Mouse (Mus musculus): ENCODE data around the gene Slc9a9.
"Not testable (repeated sequence)": the region's sequence is repeated elsewhere in the genome, so short reads cannot be mapped to it uniquely, and the experiment has no call there.

Gene Slc9a9

GRCm38 (mm10) chr9:94669791-94670577 is at the start of gene Slc9a9:
Gene Slc9a9 (plus strand): TSS chr9:94669909.
- DNase-seq: peak; percentile 53 to 56

- DNase-seq: no peak
These were observed 49.4 kb upstream of the Slc9a9 start for GRCm38 (mm10) chr9:94620342-94620741.

- DNase-seq: no peak
These were observed 48.9 kb upstream of the Slc9a9 start for GRCm38 (mm10) chr9:94620846-94621245.

- no peak for DNase-seq
These were observed 47.8 kb upstream of the Slc9a9 start for GRCm38 (mm10) chr9:94621902-94622301.

- peak in 1 of 2 experiments; percentile 31 for DNase-seq
These were observed 43.0 kb upstream of the Slc9a9 start for GRCm38 (mm10) chr9:94626737-94627136.

- DNase-seq: no peak
These were observed 40.8 kb upstream of the Slc9a9 start for GRCm38 (mm10) chr9:94628948-94629347.

- DNase-seq: not testable (repeated sequence)
These were observed 35.4 kb upstream of the Slc9a9 start for GRCm38 (mm10) chr9:94634275-94634674.

- DNase-seq: no peak
These were observed 24.1 kb upstream of the Slc9a9 start for GRCm38 (mm10) chr9:94645631-94646030.

- no peak for DNase-seq
These were observed 22.3 kb upstream of the Slc9a9 start for GRCm38 (mm10) chr9:94647425-94647824.

- DNase-seq: no peak
These were observed 19.7 kb upstream of the Slc9a9 start for GRCm38 (mm10) chr9:94649991-94650390.

GRCm38 (mm10) chr9:94653198-94653597 is 16.5 kb upstream of the Slc9a9 start:
- DNase-seq: no peak

- no peak for DNase-seq
These were observed 15.9 kb upstream of the Slc9a9 start for GRCm38 (mm10) chr9:94653827-94654226.

- DNase-seq: no peak
These were observed 13.4 kb upstream of the Slc9a9 start for GRCm38 (mm10) chr9:94656265-94656664.

- no peak for DNase-seq
These were observed 10.1 kb upstream of the Slc9a9 start for GRCm38 (mm10) chr9:94659401-94660152.

- DNase-seq: no peak
These were observed 7.9 kb upstream of the Slc9a9 start for GRCm38 (mm10) chr9:94661768-94662167.

GRCm38 (mm10) chr9:94665248-94665647 is 4.5 kb upstream of the Slc9a9 start:
- DNase-seq: no peak

- DNase-seq: peak in 1 of 2 experiments; percentile 40
These were observed 1.1 kb upstream of the Slc9a9 start for GRCm38 (mm10) chr9:94668589-94668988.

GRCm38 (mm10) chr9:94670704-94671103 is 995 bp downstream of the Slc9a9 start:
- no peak for DNase-seq

- no peak for DNase-seq
These were observed 5.0 kb downstream of the Slc9a9 start for GRCm38 (mm10) chr9:94674704-94675103.

- DNase-seq: no peak
These were observed 8.4 kb downstream of the Slc9a9 start for GRCm38 (mm10) chr9:94678021-94678655.

GRCm38 (mm10) chr9:94680468-94681094 is 10.9 kb downstream of the Slc9a9 start:
- no peak for DNase-seq

- DNase-seq: peak; percentile 61 to 72
These were observed 11.4 kb downstream of the Slc9a9 start for GRCm38 (mm10) chr9:94681095-94681487.

- DNase-seq: no peak
These were observed 12.6 kb downstream of the Slc9a9 start for GRCm38 (mm10) chr9:94682260-94682659.
